Mouse (Mus musculus) small intestine, adult 2 months (tissue): ENCODE data around the gene Retsat.

ENCODE experiments used
- CTCF ChIP-seq: fragments of 200-500 bp; IDR thresholded peaks from 2 replicates; pipeline ENCODE4 v1.5.1; 2012; ENCODE audit warnings: low read depth, mild to moderate bottlenecking, control low read depth, inconsistent platforms, low read length, moderate library complexity, mixed read lengths; ENCODE audit not compliant: insufficient replicate concordance, insufficient read length; ENCODE audit errors: extremely low read depth
- POLR2A ChIP-seq: fragments of 200-500 bp; IDR thresholded peaks from 2 replicates; pipeline ENCODE4 v1.6.1; 2012; ENCODE audit warnings: low read depth, mild to moderate bottlenecking, control low read depth, inconsistent platforms, low read length, moderate library complexity

DNA sequence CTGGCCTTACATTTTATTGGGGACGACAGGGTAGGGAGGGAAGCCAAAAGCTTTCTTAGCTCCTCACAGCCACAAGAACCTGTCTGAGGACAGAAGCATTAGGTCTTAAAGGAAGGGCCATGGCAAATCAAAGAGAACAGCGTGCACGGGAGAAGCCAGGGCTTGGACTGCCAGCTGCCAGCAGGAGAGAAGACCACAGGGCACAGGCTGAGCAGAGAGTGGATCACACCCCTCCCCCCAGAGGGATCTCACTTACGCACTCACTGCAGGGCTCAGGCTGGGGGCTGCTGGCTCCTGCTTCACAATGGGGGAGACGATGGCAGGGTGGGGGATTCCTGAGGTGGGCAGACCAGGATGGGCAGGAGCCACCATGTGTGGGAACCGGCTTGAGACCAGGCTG, 33.4 kb downstream of the Retsat start:
- no peak for TF ChIP-seq CTCF
- TF ChIP-seq POLR2A: no peak
